Mouse (Mus musculus) kidney, adult 2 months (tissue): Measurements from ENCODE around the gene Synj1. TPM values are rescaled to one million over a fixed set of nuclear protein-coding genes. Genes with fewer than 3 reads are reported as not detected.

ENCODE experiments used
- DNase-seq: peaks from one replicate; pipeline ENCODE4 v3.0.0; 2021
- H3K27ac ChIP-seq: fragments of 200-500 bp; 2 replicates; pipeline ENCODE4 v1.5.1; 2012; ENCODE audit warnings: low read depth, low read length, control low read depth, inconsistent platforms; ENCODE audit not compliant: insufficient read depth
- H3K27me3 ChIP-seq: fragments of 200-500 bp; replicated peaks from 2 replicates; pipeline ENCODE4 v1.6.1; 2012; ENCODE audit warnings: mild to moderate bottlenecking, moderate library complexity, low read length, inconsistent platforms; ENCODE audit not compliant: control insufficient read depth, insufficient read depth
- H3K36me3 ChIP-seq: fragments of 200-500 bp; 2 replicates; pipeline ENCODE4 v1.6.1; 2012; ENCODE audit warnings: mild to moderate bottlenecking, moderate library complexity, low read length, inconsistent platforms; ENCODE audit not compliant: control insufficient read depth, insufficient read depth
- H3K4me1 ChIP-seq: fragments of 200-500 bp; 2 replicates; pipeline ENCODE4 v1.6.1; 2011; ENCODE audit warnings: low read length; ENCODE audit not compliant: control insufficient read depth, insufficient read depth
- H3K4me3 ChIP-seq: fragments of 200-500 bp; 2 replicates; pipeline ENCODE4 v1.5.1; 2011; ENCODE audit warnings: mild to moderate bottlenecking, low read depth, low read length, control low read depth; ENCODE audit not compliant: insufficient read depth
- CTCF ChIP-seq: fragments of 200-500 bp; conservative IDR thresholded peaks from 2 replicates; pipeline ENCODE4 v1.5.1; 2011; ENCODE audit warnings: low read depth, mild to moderate bottlenecking, control low read depth, low read length, moderate library complexity, mixed read lengths; ENCODE audit not compliant: insufficient read depth, insufficient read length
- POLR2A ChIP-seq: fragments of 200-500 bp; IDR thresholded peaks from one replicate; pipeline ENCODE4 v1.6.1; 2011; ENCODE audit warnings: low read depth, low read length, control low read depth
- WGBS: fragments of 180-500 bp; shearing (Covaris S2); methylation state at CpG from one replicate; pipeline ENCODE4 v1.1.7; 2018; 5-methylcytosine and 5-hydroxymethylcytosine counted together
- polyA plus RNA-seq: library from polyadenylated mRNA; depleted of rRNA; stranded (reverse); fragments of >200 nt; gene quantifications from 2 replicates; pipeline ENCODE4 v1.2.3, GENCODE M21; 2012

The Synj1 gene
- polyA plus RNA-seq, 1 experiment: 24.8 TPM

DNA sequence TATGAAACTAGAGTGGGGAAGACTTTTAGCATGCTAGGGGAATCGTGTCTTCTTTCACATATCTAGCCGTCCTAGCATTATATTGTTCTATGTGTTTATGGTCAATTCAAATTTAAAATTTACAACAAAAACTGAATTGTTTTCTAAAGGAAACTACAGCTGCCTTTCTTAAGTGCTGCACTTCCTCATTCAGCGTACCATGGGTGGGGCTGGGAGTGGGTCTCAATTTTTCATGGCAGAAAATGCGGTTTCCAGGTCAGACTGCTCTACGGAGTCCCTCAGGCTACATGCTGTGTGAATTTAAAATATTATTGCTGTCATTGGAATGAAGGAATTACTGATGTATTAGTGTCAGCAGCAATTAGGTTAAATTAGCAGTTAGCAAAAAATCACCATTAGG is 15.6 kb downstream of the Synj1 start:
- H3K27ac ChIP-seq: 0 out of 2 replicates have a peak overlapping the region, but pooled peaks have one; percentile 20
- no peak overlapping the region for H3K4me3 ChIP-seq
- WGBS: 68% methylated on average over 5 of the region's 5 CpGs
- H3K27me3 ChIP-seq: no peaks in the 10 kb centered on the region
- TF ChIP-seq POLR2A: no peak
- no peak for TF ChIP-seq CTCF
- DNase-seq: no peak
- H3K4me1 ChIP-seq: peaks cover 22% of the 10 kb centered on the region
- H3K36me3 ChIP-seq: no peaks in the 10 kb centered on the region; the same call in 1 of the 2 replicates

GRCm38 (mm10) chr16:90995023-90995422 is 16.1 kb downstream of the Synj1 start:
- no peak for TF ChIP-seq CTCF
- TF ChIP-seq POLR2A: no peak
- DNase-seq: peak; percentile 48
- peaks cover 22% of the 10 kb centered on the region for H3K4me1 ChIP-seq
- no peaks in the 10 kb centered on the region for H3K27me3 ChIP-seq
- 39% methylated on average over 4 of the region's 4 CpGs for WGBS
- H3K4me3 ChIP-seq: no peak overlapping the region
- 0 out of 2 replicates have a peak overlapping the region, but pooled peaks have one; percentile 20 for H3K27ac ChIP-seq
- H3K36me3 ChIP-seq: no peaks in the 10 kb centered on the region; the same call in 1 of the 2 replicates

DNA sequence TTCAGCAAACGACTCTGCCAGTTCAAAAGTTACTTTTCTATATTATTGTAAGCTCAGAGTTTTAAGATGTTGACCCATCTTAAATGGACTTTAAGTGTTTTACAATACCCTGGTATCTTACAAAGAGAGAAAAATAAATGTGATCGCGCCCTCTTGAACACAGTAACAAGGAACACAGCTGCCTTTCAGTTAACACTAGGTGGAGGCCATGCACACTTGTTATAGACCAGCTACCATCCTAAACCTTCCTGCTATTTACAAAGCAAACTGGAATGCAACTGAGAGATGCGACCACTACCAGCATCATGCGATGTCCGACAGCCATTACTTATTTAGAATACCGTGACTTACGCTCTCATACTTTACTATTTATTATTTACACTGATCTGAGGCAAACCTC is 21.9 kb downstream of the Synj1 start:
- TF ChIP-seq POLR2A (no peak), CTCF (no peak)
- no peaks in the 10 kb centered on the region; the same call in 1 of the 2 replicates for H3K36me3 ChIP-seq
- no peaks in the 10 kb centered on the region for H3K27me3 ChIP-seq
- no peak overlapping the region for H3K27ac ChIP-seq
- peaks cover 2% of the 10 kb centered on the region; the same call in 1 of the 2 replicates for H3K4me1 ChIP-seq
- WGBS: 91% methylated on average over 8 of the region's 8 CpGs
- DNase-seq: no peak
- no peak overlapping the region for H3K4me3 ChIP-seq

- no peaks in the 10 kb centered on the region; the same call in 1 of the 2 replicates for H3K4me1 ChIP-seq
- no peak overlapping the region for H3K4me3 ChIP-seq
- WGBS: 95% methylated on average over 3 of the region's 3 CpGs
- no peaks in the 10 kb centered on the region for H3K27me3 ChIP-seq
- no peak for TF ChIP-seq POLR2A
- TF ChIP-seq CTCF: no peak
- no peak for DNase-seq
- H3K36me3 ChIP-seq: no peaks in the 10 kb centered on the region; the same call in 1 of the 2 replicates
- no peak overlapping the region for H3K27ac ChIP-seq
Observed at GRCm38 (mm10) chr16:90988665-90989064, 22.4 kb downstream of the Synj1 start.

DNA sequence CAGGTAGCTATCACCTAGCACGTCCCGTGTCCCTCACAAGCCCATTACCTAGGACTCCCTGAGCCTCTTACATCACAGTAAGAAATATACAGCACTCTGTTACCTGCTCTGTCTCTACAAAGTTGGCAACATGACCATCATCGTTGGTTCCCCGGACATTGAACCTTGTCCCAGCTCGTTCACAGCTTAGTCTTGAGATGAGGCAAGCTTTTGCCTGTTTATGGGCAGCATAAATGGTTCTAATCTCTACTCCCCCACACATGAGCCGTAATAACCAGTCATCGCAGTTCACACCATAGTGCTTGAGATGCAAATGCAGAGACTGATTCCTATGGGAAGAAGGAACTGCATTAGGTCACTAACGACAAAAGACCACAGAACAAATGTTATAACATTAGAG is 23.1 kb downstream of the Synj1 start:
- DNase-seq: peak; percentile 55
- no peaks in the 10 kb centered on the region; the same call in 1 of the 2 replicates for H3K36me3 ChIP-seq
- WGBS: 62% methylated on average over 8 of the region's 8 CpGs
- no peak overlapping the region for H3K27ac ChIP-seq
- H3K4me1 ChIP-seq: no peaks in the 10 kb centered on the region; the same call in 1 of the 2 replicates
- TF ChIP-seq CTCF: no peak
- no peak for TF ChIP-seq POLR2A
- H3K4me3 ChIP-seq: no peak overlapping the region
- H3K27me3 ChIP-seq: no peaks in the 10 kb centered on the region

DNA sequence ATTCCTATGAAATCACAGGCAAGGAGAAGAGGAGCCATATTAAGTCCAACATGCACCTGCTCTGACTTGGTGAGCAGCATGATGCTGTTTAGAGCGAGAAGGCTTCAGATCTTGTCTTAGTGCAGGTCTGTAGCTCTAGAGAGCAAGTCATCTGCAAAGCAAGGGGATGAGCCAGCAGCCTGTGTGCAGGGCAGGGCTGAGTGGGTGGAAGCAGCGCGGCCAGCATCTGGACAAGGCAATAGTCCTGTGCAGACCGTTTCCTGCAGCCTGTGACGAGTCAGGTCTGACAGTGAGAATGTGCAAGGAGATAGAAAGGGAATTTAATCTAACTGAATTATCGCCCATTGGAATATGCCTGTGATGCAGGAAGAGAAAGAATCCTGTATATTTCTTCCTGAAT is 40.1 kb downstream of the Synj1 start:
- WGBS: 90% methylated on average over 6 of the region's 6 CpGs
- Histone ChIP-seq H3K4me1 (no peaks in the 10 kb centered on the region), H3K4me3 (no peak overlapping the region), H3K36me3 (peaks cover 7% of the 10 kb centered on the region), H3K27ac (no peak overlapping the region), H3K27me3 (no peaks in the 10 kb centered on the region)
- DNase-seq: no peak
- TF ChIP-seq CTCF (no peak), POLR2A (no peak)

- H3K27ac ChIP-seq: no peak overlapping the region
- no peaks in the 10 kb centered on the region for H3K27me3 ChIP-seq
- H3K4me3 ChIP-seq: no peak overlapping the region
- 78% methylated on average over 4 of the region's 4 CpGs for WGBS
- H3K4me1 ChIP-seq: no peaks in the 10 kb centered on the region
- no peak for DNase-seq
- TF ChIP-seq CTCF (no peak), POLR2A (no peak)
- H3K36me3 ChIP-seq: peaks cover 4% of the 10 kb centered on the region
Observed at GRCm38 (mm10) chr16:90966241-90966640, 44.9 kb downstream of the Synj1 start.
